Mouse (Mus musculus) testis, adult 2 months (tissue): Measurements from ENCODE around the gene Cacna1c.

ENCODE experiments used
- CTCF ChIP-seq: fragments of 200-500 bp; IDR thresholded peaks from 2 replicates; pipeline ENCODE4 v1.5.1; 2012; ENCODE audit warnings: low read depth, mild to moderate bottlenecking, inconsistent platforms, low read length, moderate library complexity; ENCODE audit not compliant: control insufficient read depth, insufficient read depth, insufficient replicate concordance
- POLR2A ChIP-seq: fragments of 200-500 bp; IDR thresholded peaks from 2 replicates; pipeline ENCODE4 v1.6.1; 2012; ENCODE audit warnings: low read depth, mild to moderate bottlenecking, inconsistent platforms, low read length, moderate library complexity; ENCODE audit not compliant: control insufficient read depth

DNA sequence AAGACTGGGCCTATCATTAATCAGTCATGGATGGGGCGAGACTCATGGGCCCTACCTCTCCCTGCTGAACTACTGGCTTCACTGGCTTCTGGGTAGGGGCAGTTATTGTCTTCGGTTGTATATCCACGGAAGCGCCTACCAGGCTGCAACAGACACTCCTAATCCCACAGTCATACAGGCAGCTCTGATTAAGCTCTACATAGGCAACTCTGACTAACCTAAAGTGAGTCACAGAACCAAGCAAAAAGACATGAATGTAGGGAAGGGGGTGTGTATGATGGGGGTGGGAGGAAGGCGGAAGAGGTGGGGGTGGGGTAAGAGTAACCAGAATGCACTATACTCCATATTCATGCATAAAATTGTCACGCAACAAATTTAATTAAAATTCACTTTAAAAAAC is 518.9 kb downstream of the Cacna1c start:
- TF ChIP-seq CTCF (no peak), POLR2A (no peak)
